Mouse (Mus musculus): ENCODE measurements around the gene Tcf7l2.

DNA sequence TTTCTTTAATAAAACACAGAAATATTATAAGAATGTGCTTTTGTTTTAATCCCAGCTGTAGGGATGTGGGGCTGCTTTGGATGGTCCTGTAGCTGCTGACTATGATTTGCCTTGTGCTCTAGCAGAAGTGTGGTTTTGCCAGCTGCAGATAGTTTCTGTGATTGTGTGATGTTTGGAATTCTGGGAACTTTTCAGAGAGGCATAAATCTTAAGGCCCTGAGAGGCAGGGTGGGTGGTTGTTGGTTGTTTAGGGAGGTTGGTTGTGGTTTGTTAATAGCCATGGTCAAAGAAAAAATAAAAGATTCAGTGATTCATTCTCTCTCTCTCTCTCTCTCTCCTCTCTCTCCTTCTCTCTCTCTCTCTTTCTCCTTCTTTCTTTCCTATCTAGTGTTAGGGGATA is 57.8 kb downstream of the Tcf7l2 start:
- TF ChIP-seq CTCF (conservative IDR thresholded peaks at IDR 0.05; ENCODE audit: insufficient read depth, insufficient read length, low read depth, low read length) (no peak), POLR2A (IDR thresholded peaks at IDR 0.05; ENCODE audit: low read depth, low read length) (no peak)

Measured in kidney, adult 2 months (tissue).